Mouse (Mus musculus) embryonic facial prominence, embryonic 13.5 days (tissue): ENCODE measurements around the gene Dcun1d3. TPM values are rescaled to one million over a fixed set of nuclear protein-coding genes. Genes with fewer than 3 reads are reported as not detected.

ENCODE experiments used
- ATAC-seq: fragments of 200-750 bp; cut with Nextera tagmentation; 2 replicates; pipeline ENCODE4 v1.8.0; 2017; ENCODE audit warnings: low read depth; ENCODE audit not compliant: insufficient number of reproducible peaks, insufficient read depth, low FRiP score, low TSS enrichment
- H3K27ac ChIP-seq: fragments of 300-500 bp; sonication (generic); 2 replicates; pipeline ENCODE4 v1.5.1; 2015; ENCODE audit warnings: moderate library complexity, mild to moderate bottlenecking, inconsistent platforms
- H3K27me3 ChIP-seq: fragments of 300-500 bp; sonication (generic); 2 replicates; pipeline ENCODE4 v1.6.1; 2015; ENCODE audit warnings: mild to moderate bottlenecking, inconsistent platforms
- H3K36me3 ChIP-seq: fragments of 300-500 bp; sonication (generic); 2 replicates; pipeline ENCODE4 v1.6.1; 2015; ENCODE audit warnings: mild to moderate bottlenecking, inconsistent platforms
- H3K4me1 ChIP-seq: fragments of 300-500 bp; sonication (generic); 2 replicates; pipeline ENCODE4 v1.6.1; 2015; ENCODE audit warnings: inconsistent platforms
- H3K4me2 ChIP-seq: fragments of 300-500 bp; sonication (generic); 2 replicates; pipeline ENCODE4 v1.6.1; 2015; ENCODE audit warnings: moderate library complexity, mild to moderate bottlenecking, inconsistent platforms
- H3K4me3 ChIP-seq: fragments of 300-500 bp; sonication (generic); 2 replicates; pipeline ENCODE4 v1.5.1; 2015; ENCODE audit warnings: mild to moderate bottlenecking, inconsistent platforms
- H3K9ac ChIP-seq: fragments of 300-500 bp; sonication (generic); 2 replicates; pipeline ENCODE4 v1.6.1; 2015; ENCODE audit warnings: mild to moderate bottlenecking, inconsistent platforms
- H3K9me3 ChIP-seq: fragments of 300-500 bp; sonication (generic); 2 replicates; pipeline ENCODE4 v1.6.1; 2016; ENCODE audit warnings: inconsistent platforms
- WGBS: fragments of 180-500 bp; shearing (Covaris S2); methylation state at CpG from one replicate; pipeline ENCODE4 v1.1.7; 2015; ENCODE audit warnings: mixed read lengths; 5-methylcytosine and 5-hydroxymethylcytosine counted together
- polyA plus RNA-seq: library from polyadenylated mRNA; unstranded; fragments of >200 nt; fragmentation: Nextera tagmentation; extraction: Ambion mirVana; gene quantifications from 2 replicates; pipeline ENCODE4 v1.2.1, GENCODE M21; 2015

The Dcun1d3 gene
- polyA plus RNA-seq, 1 experiment from 2014 or later: 13.2 TPM

DNA sequence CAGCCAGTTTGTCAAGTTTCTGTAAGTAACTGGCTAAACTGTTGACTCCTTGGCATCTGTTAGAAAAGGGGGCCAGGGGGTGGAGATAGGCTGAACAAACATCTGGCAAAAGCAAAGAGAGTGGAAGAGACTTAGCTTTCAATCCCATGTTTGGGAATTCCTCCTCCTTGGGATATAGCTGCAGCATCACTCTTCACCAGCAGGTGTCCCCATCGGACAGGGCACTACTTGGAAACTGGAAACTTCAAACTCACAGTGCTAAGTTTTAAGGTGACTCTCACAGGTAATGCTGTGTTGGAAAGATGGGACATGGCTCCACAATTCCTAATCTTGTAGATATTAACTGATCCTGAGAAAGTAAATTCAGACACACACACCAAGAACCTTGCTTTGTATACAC is 47.0 kb downstream of the Dcun1d3 start:
- H3K36me3 ChIP-seq: peaks cover 17% of the 10 kb centered on the region; the same call in 1 of the 2 replicates
- H3K27ac ChIP-seq: no peak overlapping the region
- no peak overlapping the region for H3K4me2 ChIP-seq
- 3% methylated on average over 1 of the region's 1 CpGs for WGBS
- H3K4me1 ChIP-seq: no peaks in the 10 kb centered on the region
- no peak overlapping the region for H3K9ac ChIP-seq
- no peak overlapping the region for H3K4me3 ChIP-seq
- no peaks in the 10 kb centered on the region for H3K9me3 ChIP-seq
- no peaks in the 10 kb centered on the region for H3K27me3 ChIP-seq
- no peak for ATAC-seq

- ATAC-seq: no peak
- Histone ChIP-seq H3K4me3 (no peak overlapping the region), H3K4me2 (no peak overlapping the region), H3K27me3 (no peaks in the 10 kb centered on the region), H3K36me3 (peaks cover 20% of the 10 kb centered on the region), H3K9ac (no peak overlapping the region), H3K27ac (no peak overlapping the region), H3K4me1 (no peaks in the 10 kb centered on the region), H3K9me3 (no peaks in the 10 kb centered on the region)
- 89% methylated on average over 2 of the region's 2 CpGs for WGBS
These were observed 48.7 kb downstream of the Dcun1d3 start for GRCm38 (mm10) chr7:119847396-119847795.

- no peak for ATAC-seq
- WGBS: 90% methylated on average over 2 of the region's 2 CpGs
These were observed 50.6 kb downstream of the Dcun1d3 start for GRCm38 (mm10) chr7:119845541-119845940.

DNA sequence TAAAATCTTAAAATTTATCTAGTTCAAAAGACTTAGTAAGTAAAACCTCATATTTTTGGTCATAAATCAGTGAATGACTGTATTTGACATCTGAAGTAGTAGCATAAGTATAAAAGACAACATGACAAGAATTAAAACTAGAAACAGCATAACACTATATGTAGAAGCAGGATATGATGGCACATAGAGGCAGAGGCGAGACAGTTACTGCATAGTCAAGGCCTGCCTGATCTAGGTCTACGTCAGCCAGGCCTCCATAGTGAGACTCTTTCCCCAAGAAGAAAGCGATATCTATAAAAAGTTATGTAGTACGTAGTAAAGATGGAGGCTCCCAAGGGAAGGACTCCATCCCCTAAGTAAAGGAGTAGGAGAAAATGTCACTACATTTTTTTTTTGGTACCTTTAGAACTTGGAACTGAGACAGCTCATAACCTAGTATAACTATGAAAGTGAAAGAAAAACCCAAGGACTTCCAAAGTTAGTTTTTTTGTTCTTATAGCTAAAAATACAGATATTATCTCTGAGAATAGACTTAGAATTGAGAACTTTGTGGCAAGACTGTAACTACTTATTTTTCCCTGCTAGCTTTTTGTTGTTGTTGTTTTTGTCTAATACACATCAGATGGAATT is 54.2 kb downstream of the Dcun1d3 start:
- Histone ChIP-seq H3K36me3 (peaks cover 23% of the 10 kb centered on the region), H3K27ac (no peak overlapping the region), H3K27me3 (no peaks in the 10 kb centered on the region), H3K4me3 (no peak overlapping the region), H3K4me1 (no peaks in the 10 kb centered on the region), H3K9ac (no peak overlapping the region), H3K9me3 (no peaks in the 10 kb centered on the region), H3K4me2 (no peak overlapping the region)
- 95% methylated on average over 4 of the region's 4 CpGs for WGBS
- ATAC-seq: no peak

More at GRCm38 (mm10) chr7:119845541-119845940, 50.6 kb downstream of the Dcun1d3 start:
- no peak overlapping the region for H3K27ac ChIP-seq
- H3K4me3 ChIP-seq: no peak overlapping the region
- no peaks in the 10 kb centered on the region for H3K4me1 ChIP-seq
- no peaks in the 10 kb centered on the region for H3K27me3 ChIP-seq
- no peak overlapping the region for H3K9ac ChIP-seq
- no peak overlapping the region for H3K4me2 ChIP-seq
- H3K9me3 ChIP-seq: no peaks in the 10 kb centered on the region
- H3K36me3 ChIP-seq: peaks cover 19% of the 10 kb centered on the region

DNA sequence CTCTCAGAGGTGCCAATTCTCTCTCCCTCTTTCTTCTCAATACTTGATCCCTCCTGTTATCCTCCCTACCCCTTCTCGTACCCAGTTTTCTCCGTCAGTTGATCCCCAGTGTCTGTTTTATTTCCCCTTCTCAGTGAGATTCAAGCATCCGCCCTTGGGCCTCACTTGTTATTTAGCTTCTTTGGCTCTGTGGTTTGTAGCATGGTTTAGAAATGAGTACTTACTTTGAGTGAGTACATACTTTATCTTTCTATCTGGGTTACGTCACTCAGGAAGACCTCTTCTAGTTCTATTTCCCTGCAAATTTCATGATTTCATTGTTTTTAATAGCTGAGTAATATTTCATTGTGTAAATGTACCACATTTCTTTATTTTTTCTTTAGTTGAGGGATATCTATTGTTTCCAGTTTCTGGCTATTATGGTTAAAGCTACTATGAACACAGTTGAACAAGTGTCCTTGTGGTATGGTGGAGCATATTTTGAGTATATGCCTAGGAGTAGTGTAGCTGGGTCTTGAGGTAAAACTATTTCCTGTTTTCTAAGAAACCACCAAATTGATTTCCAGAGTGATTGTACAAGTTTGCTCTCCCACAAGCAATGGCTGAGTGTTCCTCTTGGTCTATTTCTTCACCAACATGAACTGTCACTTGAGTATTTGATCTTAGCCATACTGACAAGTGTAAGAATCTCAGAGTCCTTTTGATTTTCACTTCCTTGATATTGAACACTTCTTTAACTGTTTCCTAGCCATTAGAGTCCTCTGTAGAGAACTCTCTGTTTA is 59.9 kb downstream of the Dcun1d3 start:
- Histone ChIP-seq H3K4me1 (no peaks in the 10 kb centered on the region), H3K4me2 (no peak overlapping the region), H3K36me3 (peaks cover 28% of the 10 kb centered on the region), H3K27me3 (no peaks in the 10 kb centered on the region), H3K9me3 (no peaks in the 10 kb centered on the region), H3K4me3 (no peak overlapping the region), H3K9ac (no peak overlapping the region), H3K27ac (no peak overlapping the region)
- no peak for ATAC-seq
- 96% methylated on average over 4 of the region's 4 CpGs for WGBS

GRCm38 (mm10) chr7:119835371-119835770 is 60.7 kb downstream of the Dcun1d3 start:
- WGBS: 86% methylated on average over 1 of the region's 1 CpGs
- H3K27me3 ChIP-seq: no peaks in the 10 kb centered on the region
- no peak for ATAC-seq
- no peaks in the 10 kb centered on the region for H3K4me1 ChIP-seq
- peaks cover 27% of the 10 kb centered on the region for H3K36me3 ChIP-seq
- H3K4me3 ChIP-seq: no peak overlapping the region
- H3K9ac ChIP-seq: no peak overlapping the region
- H3K27ac ChIP-seq: no peak overlapping the region
- H3K9me3 ChIP-seq: no peaks in the 10 kb centered on the region
- no peak overlapping the region for H3K4me2 ChIP-seq

GRCm38 (mm10) chr7:119808723-119809122 is 87.4 kb downstream of the Dcun1d3 start:
- WGBS: 96% methylated on average over 3 of the region's 3 CpGs
- H3K4me1 ChIP-seq: no peaks in the 10 kb centered on the region
- H3K27me3 ChIP-seq: no peaks in the 10 kb centered on the region
- no peak for ATAC-seq
- no peak overlapping the region for H3K4me3 ChIP-seq
- peaks cover 49% of the 10 kb centered on the region for H3K36me3 ChIP-seq
- H3K9ac ChIP-seq: no peak overlapping the region
- H3K4me2 ChIP-seq: no peak overlapping the region
- no peak overlapping the region for H3K27ac ChIP-seq
- no peaks in the 10 kb centered on the region for H3K9me3 ChIP-seq

GRCm38 (mm10) chr7:119807396-119807795 is 88.7 kb downstream of the Dcun1d3 start:
- H3K4me3 ChIP-seq: no peak overlapping the region
- no peaks in the 10 kb centered on the region for H3K9me3 ChIP-seq
- H3K4me1 ChIP-seq: no peaks in the 10 kb centered on the region
- no peak for ATAC-seq
- H3K27me3 ChIP-seq: no peaks in the 10 kb centered on the region
- H3K27ac ChIP-seq: no peak overlapping the region
- H3K4me2 ChIP-seq: no peak overlapping the region
- no peak overlapping the region for H3K9ac ChIP-seq
- WGBS: 92% methylated on average over 5 of the region's 5 CpGs
- H3K36me3 ChIP-seq: peaks cover 47% of the 10 kb centered on the region

Other genes starting within 250 kb of the Dcun1d3 start
- 3.1 and 10.5 TPM in 2 replicates for gene Acsm4, start 206.3 kb downstream of the Dcun1d3 start, polyA plus RNA-seq
- 78.2 and 83.5 TPM in 2 replicates for gene Thumpd1, start 175.5 kb downstream of the Dcun1d3 start, polyA plus RNA-seq
- 0.18 and 0.32 TPM in 2 replicates for gene Acsm3, start 135.4 kb downstream of the Dcun1d3 start, polyA plus RNA-seq
- gene Rexo5, start 102.3 kb downstream of the Dcun1d3 start, polyA plus RNA-seq: 23.4 and 29.1 TPM in 2 replicates
- gene Eri2, start 102.2 kb downstream of the Dcun1d3 start, polyA plus RNA-seq: 24.5 and 27.4 TPM in 2 replicates
- gene Lyrm1, start 437 bp downstream of the Dcun1d3 start, polyA plus RNA-seq: 10.6 and 12.4 TPM in 2 replicates
- gene Dnah3, start 199.0 kb upstream of the Dcun1d3 start, polyA plus RNA-seq: not detected in 2 replicates
- gene Tmem159, start 206.1 kb upstream of the Dcun1d3 start, polyA plus RNA-seq: 26.6 and 29.0 TPM in 2 replicates
- gene Zp2, start 249.0 kb upstream of the Dcun1d3 start, polyA plus RNA-seq: not detected in 2 replicates